Mouse (Mus musculus): ENCODE measurements around the gene Tagln2.

- TF ChIP-seq CTCF (conservative IDR thresholded peaks at IDR 0.05; ENCODE audit: low read length) (no peak), POU5F1 (IDR thresholded peaks at IDR 0.05; ENCODE audit: borderline replicate concordance, low read length) (no peak), NANOG (IDR thresholded peaks at IDR 0.05; ENCODE audit: borderline replicate concordance, low read length) (no peak)
Measured at GRCm38 (mm10) chr1:172486236-172486635, 13.6 kb upstream of the Tagln2 start.
